Mouse (Mus musculus) retina, adult 2 months (tissue): ENCODE results near the gene Gm2115.

ENCODE experiments used
- DNase-seq: peaks from one replicate; pipeline ENCODE4 v3.0.0-alpha.2; 2012; ENCODE audit warnings: low read depth, low spot score

The Gm2115 gene

DNA sequence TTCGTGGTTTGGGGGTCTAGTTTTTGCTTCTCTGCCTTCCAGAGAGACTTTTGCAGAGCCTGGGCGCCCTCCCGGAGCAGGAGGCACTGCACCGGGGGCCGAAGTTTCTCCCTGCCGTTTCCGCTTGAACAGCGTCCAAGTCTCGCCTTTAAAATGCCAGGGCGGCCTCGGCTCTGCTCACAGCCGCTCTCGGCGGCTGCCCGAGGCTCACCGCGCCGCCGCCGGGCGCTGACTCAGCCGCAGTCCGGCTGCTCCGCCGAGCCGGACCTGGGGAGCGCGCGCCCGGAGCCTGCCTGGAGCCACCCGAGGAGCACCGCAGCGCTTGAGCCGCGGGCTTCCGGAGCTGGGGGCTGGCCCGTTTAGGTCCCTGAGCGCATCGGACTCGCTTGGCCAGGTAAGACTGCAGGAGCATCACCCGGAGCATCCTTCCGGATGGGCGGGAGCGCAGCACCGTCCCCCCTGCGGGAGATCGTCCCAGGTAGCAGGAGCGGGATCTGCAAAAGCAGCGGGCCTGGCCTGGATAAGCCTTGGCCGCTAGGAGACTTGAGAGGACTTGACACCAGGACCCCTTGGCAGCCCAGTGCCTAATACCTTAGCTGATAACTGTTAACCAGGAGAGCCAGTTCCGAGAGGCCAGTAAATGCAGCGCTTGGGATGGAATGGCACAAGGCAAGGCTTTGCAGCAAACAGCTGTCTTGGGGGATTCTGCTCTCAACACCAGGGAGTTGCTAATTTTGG, at the start of gene Gm2115:
Gm2115 (plus strand) TSS at position 159 of the 738 bp plus-strand sequence.
- no peak for DNase-seq

- DNase-seq: no peak
These were observed 45.0 kb upstream of the Gm2115 start for GRCm38 (mm10) chr7:84483447-84484407.

- DNase-seq: no peak
These were observed 42.3 kb upstream of the Gm2115 start for GRCm38 (mm10) chr7:84486485-84486884.

GRCm38 (mm10) chr7:84503163-84503562, 25.6 kb upstream of the Gm2115 start:
- no peak for DNase-seq

GRCm38 (mm10) chr7:84518533-84519198, 10.1 kb upstream of the Gm2115 start:
- DNase-seq: no peak

- no peak for DNase-seq
These were observed 7.4 kb upstream of the Gm2115 start for GRCm38 (mm10) chr7:84521329-84521728.

- DNase-seq: no peak
These were observed 6.3 kb upstream of the Gm2115 start for GRCm38 (mm10) chr7:84522426-84522825.

- DNase-seq: no peak
These were observed 2.6 kb upstream of the Gm2115 start for GRCm38 (mm10) chr7:84526171-84526570.

DNA sequence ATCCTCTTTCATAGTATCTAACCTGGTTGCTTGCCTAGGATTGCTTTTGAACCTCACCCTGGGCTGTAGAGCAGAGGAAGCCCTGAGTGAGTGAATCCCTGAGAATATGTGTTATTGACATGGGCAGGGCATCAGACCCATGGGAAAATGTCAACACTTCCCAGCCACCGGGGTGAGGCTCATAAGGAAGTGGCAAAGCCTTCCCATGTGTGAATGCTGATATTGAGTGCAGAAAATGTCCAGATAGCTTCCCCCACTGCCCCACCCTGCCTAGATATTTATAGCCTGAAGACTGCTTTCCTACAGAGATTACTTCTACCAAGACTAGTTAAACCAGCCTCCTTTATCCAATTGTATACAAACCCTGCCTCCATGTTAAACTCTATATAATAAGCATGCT, 4.0 kb downstream of the Gm2115 start:
- DNase-seq: no peak

GRCm38 (mm10) chr7:84534632-84535031, 5.9 kb downstream of the Gm2115 start:
- no peak for DNase-seq

DNA sequence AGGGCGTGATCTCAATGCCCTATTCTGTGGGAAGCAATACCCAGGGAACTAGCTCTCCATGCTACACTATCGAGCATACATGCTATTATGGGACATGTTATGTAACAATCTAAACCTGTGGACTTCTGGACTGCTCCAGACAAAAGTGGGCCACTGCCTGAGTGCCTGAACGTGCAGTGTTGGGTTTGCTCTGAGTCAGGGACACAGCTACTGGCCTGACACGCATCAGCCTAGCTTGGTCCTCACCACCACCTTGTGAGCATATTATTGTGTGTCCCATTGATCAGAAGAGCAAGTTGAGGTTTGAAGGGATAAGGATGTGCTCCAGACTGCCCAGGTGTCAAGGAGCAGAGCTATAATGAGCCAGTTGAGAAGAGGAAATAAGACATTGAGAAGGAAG, 16.2 kb downstream of the Gm2115 start:
- DNase-seq: no peak

GRCm38 (mm10) chr7:84546667-84547066, 17.9 kb downstream of the Gm2115 start:
- DNase-seq: no peak

DNA sequence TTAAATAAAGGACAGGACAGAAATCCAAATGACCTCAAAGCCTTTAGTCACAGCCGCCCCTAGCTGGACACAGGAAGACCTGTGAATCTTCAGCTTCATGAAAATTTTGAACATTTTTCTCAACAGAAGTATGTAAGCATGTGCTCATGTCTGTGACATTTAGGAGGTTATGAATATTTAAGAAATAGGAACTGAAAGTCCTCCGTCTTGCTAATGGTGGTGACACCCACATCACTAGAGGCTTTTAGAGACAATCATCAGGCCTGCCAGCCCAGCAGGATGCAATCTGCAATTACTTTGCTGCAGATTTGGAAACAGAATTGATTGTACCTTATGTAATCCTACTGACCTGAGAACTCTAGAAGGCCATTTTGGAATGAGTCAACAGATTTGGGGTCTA, 22.7 kb downstream of the Gm2115 start:
- DNase-seq: no peak

- DNase-seq: no peak
These were observed 26.5 kb downstream of the Gm2115 start for GRCm38 (mm10) chr7:84555294-84555693.

DNA sequence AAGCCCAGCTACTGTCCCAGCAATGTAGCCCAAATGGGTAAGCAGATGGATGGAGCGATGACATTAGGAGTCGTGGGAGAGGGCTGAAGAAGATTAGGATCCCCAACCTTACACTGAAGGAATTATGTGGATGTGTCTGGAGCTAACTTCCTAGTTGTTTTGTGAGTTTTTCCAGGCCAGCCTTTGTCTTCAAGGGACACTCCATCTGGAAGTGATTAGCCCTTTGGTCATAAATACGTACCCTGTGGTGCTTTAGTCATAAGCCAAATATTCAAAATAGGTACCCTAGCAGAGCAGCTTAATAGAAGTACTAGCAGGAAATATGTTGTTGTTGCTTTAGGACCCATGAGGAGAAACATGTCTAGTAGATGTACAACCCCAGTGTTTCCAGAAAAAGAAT, 28.6 kb downstream of the Gm2115 start:
- no peak for DNase-seq

DNA sequence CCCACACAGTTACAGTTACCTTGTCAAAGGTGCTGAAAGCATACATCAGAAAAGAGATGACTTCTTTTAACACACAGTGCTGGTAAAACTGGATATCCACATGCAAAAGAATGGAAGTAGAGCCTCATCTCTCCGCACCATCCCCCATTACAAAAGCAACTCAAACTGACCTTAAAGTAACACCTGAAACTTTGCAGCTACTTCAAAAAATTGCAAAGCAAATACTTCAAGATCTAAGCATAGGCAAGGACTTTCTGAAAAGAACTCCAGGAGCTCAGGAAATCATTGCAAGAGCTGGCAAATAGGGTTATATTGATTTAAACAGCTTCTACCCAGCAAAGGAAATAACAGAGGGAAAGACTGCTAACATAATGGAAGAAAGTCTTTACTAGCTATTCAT, 31.7 kb downstream of the Gm2115 start:
- DNase-seq: no peak

GRCm38 (mm10) chr7:84564236-84564635, 35.5 kb downstream of the Gm2115 start:
- no peak for DNase-seq

DNA sequence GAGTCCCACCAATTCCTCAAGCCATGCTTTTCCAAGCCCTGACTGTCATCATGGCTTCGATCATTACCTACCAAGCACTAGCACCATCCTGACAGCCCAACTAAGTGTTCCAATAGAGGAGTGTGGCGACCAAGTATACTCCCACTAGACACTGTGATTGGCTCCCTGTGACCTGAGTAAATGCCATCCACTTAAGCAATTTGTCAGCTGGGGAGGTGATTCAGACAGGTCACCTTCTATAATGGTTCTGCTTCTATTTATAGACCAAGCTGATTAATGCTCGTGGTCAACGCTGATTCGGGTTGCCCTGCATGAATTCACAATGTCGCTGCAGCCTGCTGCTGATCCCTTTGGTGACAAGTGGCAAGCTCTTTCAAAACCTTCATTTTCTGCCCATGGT, 37.4 kb downstream of the Gm2115 start:
- DNase-seq: no peak

DNA sequence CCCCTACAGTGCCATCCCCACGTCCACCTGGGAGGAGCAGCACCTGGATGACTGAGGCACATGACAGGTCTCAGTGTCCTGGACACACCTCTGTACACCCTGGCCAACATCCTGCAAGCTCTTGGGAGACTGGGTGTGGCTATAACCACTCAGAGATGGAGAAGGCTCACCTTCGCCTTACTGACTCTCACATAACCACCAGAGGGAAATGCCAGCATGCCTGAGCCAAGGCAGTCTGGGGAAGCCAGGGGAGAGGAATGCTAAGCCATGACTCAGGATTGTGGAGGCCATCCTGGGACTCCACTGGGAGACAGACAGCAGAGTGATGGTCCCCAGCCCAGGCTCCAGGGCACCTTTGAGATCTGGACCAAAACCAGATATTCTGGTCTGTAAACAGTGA, 48.3 kb downstream of the Gm2115 start:
- DNase-seq: no peak

DNA sequence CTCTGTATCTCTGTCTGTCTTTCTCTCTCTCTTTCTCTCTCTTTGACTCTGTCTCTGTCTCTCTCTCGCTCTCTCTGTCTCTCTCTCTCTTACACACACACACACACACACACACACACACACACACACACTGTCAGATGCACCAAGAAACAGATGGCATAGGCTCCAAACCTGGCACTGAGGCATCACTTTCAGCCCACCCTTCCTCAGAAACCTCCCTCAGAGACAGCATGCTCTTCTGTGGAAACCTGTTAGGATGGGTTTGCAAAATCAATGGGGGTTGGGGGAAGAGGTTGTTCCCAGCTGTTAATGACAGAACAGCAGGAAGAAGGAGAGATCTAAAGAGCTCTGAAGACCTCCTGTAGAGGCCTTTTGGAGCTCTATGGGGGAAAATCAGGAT, 50.1 kb downstream of the Gm2115 start:
- no peak for DNase-seq

DNA sequence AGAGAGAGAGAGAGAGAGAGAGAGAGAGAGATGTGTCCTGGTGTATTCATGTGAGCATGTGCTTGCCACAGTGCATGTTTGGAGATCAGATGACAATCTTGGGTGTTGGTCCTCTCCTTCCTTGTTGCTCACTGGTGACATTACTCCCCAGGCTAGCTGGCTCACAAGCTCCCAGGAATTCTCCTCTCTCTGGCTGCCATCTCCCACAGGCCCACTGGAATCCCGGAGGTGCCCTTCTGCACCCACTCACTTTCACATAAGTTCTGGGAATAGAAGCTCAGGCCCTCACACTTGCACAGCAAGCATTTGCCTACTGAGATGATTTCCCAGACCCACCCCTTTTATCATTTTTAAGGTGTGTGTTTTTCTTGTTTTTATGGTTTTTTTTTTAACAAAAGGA, 51.0 kb downstream of the Gm2115 start:
- DNase-seq: no peak

DNA sequence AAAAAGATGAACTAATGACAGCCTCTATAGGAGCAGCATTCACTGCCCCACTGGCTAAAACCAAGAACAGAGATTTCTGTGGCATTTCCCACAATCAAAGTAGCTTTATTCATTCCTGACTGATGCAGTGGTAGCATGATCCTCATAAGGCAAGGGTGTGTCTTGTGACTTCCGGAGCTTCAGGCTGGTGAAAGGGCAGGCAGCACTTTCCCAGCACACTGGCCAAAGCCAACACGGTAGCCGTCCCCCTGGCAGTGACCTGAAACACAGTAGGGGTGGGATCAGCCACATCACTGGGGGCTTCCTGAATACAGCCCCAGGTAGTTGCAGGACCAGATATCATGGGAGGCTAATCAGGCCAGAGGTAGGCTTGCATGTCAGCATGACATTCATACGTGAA, 56.3 kb downstream of the Gm2115 start:
- no peak for DNase-seq
